Mouse (Mus musculus) cerebellum, adult 2 months (tissue): Measurements from ENCODE around the gene Hip1.

ENCODE experiments used
- CTCF ChIP-seq: fragments of 200-500 bp; IDR thresholded peaks from 2 replicates; pipeline ENCODE4 v1.5.1; 2011; ENCODE audit warnings: low read depth, mild to moderate bottlenecking, control low read depth, low read length, moderate library complexity, borderline replicate concordance; ENCODE audit not compliant: insufficient read depth
- POLR2A ChIP-seq: fragments of 200-500 bp; IDR thresholded peaks from 2 replicates; pipeline ENCODE4 v1.6.1; 2011; ENCODE audit warnings: low read length, control low read depth, borderline replicate concordance; ENCODE audit not compliant: insufficient read depth

DNA sequence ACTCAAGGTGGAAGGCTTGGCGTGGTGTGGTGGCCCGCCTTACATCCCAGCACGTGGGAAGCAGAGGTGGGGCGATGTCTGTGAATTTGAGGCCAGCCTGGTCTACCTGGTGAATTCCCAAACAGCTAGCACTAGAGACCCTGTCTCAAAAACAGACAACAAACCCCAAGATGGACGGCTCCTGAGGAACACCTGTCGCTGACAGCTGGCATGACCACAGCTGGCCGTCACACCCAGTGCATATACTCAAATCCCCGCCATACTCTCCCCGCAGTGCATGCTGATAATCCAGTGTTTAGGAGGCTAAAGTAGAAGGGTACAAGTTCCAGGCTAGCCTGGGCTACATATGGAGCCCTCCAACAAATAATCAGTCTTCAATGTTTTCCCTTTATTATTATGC is 88.4 kb downstream of the Hip1 start:
- TF ChIP-seq CTCF (no peak), POLR2A (no peak)
